Mouse (Mus musculus) limb, embryonic 14.5 days (tissue): ENCODE results near the gene Klf14. TPM values are rescaled to one million over a fixed set of nuclear protein-coding genes. Genes with fewer than 3 reads are reported as not detected.

Source experiments
- ATAC-seq: fragments of 200-750 bp; cut with Nextera tagmentation; 2 replicates; pipeline ENCODE4 v1.8.0; 2017; ENCODE audit warnings: low read depth, moderate number of reproducible peaks, moderate TSS enrichment; ENCODE audit not compliant: low FRiP score
- DNase-seq: peaks from one replicate; pipeline ENCODE4 v3.0.0-alpha.2; 2015; ENCODE audit warnings: low spot score
- H3K27ac ChIP-seq: fragments of 300-500 bp; sonication (generic); replicated peaks from 2 replicates; pipeline ENCODE4 v1.5.1; 2014; ENCODE audit warnings: low read depth, mild to moderate bottlenecking, low read length, moderate library complexity, mixed read lengths
- H3K27me3 ChIP-seq: fragments of 300-500 bp; sonication (generic); 2 replicates; pipeline ENCODE4 v1.6.1; 2014; ENCODE audit warnings: low read length, mixed read lengths; ENCODE audit not compliant: control insufficient read depth, insufficient read depth
- H3K36me3 ChIP-seq: fragments of 300-500 bp; sonication (generic); 2 replicates; pipeline ENCODE4 v1.6.1; 2014; ENCODE audit warnings: mild to moderate bottlenecking, low read length, moderate library complexity, mixed read lengths; ENCODE audit not compliant: control insufficient read depth, insufficient read depth
- H3K4me1 ChIP-seq: fragments of 300-500 bp; sonication (generic); 2 replicates; pipeline ENCODE4 v1.6.1; 2014; ENCODE audit warnings: antibody characterized with exemption, low read length, mixed read lengths; ENCODE audit not compliant: control insufficient read depth, insufficient read depth
- H3K4me2 ChIP-seq: fragments of 300-500 bp; sonication (generic); replicated peaks from 2 replicates; pipeline ENCODE4 v1.6.1; 2014; ENCODE audit warnings: low read depth, mild to moderate bottlenecking, low read length, moderate library complexity; ENCODE audit not compliant: severe bottlenecking
- H3K4me3 ChIP-seq: fragments of 300-500 bp; sonication (generic); replicated peaks from 2 replicates; pipeline ENCODE4 v1.5.1; 2014; ENCODE audit warnings: low read length
- H3K9ac ChIP-seq: fragments of 300-500 bp; sonication (generic); 2 replicates; pipeline ENCODE4 v1.6.1; 2014; ENCODE audit warnings: mild to moderate bottlenecking, low read depth, low read length, moderate library complexity; ENCODE audit not compliant: severe bottlenecking
- H3K9me3 ChIP-seq: fragments of 300-500 bp; sonication (generic); 2 replicates; pipeline ENCODE4 v1.6.1; 2016; ENCODE audit warnings: low read length; ENCODE audit not compliant: control insufficient read depth
- POLR2A ChIP-seq: fragments of 200-500 bp; IDR thresholded peaks from 2 replicates; pipeline ENCODE4 v1.8.0; 2012; ENCODE audit warnings: inconsistent platforms, mild to moderate bottlenecking, moderate library complexity, borderline replicate concordance; ENCODE audit not compliant: insufficient read depth, insufficient read length; ENCODE audit errors: extremely low read depth
- WGBS: fragments of 180-500 bp; shearing (Covaris S2); extraction: QIAGEN DNeasy Blood & Tissue Kit; methylation state at CpG from one replicate; pipeline ENCODE4 v1.1.7; 2014; 5-methylcytosine and 5-hydroxymethylcytosine counted together
- polyA plus RNA-seq, 2 experiments: library from polyadenylated mRNA; depleted of rRNA in 1 of 2; stranded (reverse) in 1 of 2; unstranded in 1 of 2; fragments of >200 nt; fragmentation: Nextera tagmentation in 1 of 2; extraction: Ambion mirVana in 1 of 2; gene quantifications; 2 replicates each; pipeline versions ENCODE4 v1.2.1 to v1.2.3; 2012 to 2014

Klf14 gene
- polyA plus RNA-seq, 2 experiments = 7.5 to 12.8 TPM

DNA sequence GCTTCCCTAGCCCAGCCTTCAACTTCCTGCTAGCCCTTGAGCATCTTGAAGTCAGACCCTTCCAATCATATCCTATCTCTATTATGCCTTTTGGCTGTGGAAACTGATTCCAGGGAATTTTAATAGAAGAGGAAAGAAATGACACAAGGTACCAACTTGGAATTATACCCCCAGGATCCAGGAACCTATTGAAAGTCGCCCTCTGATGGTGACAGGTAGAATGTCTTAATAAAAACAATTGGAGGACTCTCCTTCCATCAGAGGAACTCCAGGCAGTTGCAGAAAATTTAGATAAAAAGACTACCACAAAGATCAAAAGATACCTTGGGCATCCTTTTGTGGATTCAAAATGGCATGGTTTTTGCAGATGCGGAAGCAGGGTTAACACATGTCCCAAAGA is 36.1 kb downstream of the Klf14 start:
- Histone ChIP-seq H3K9me3 (no peaks in the 10 kb centered on the region), H3K4me3 (no peak overlapping the region), H3K4me1 (0 out of 2 replicates have a peak, but pooled peaks cover 5% of the 10 kb centered on the region), H3K4me2 (no peak overlapping the region), H3K27me3 (no peaks in the 10 kb centered on the region), H3K36me3 (no peaks in the 10 kb centered on the region), H3K27ac (no peak overlapping the region), H3K9ac (no peak overlapping the region)
- ATAC-seq (no peak), DNase-seq (peak; percentile 14)
- no peak for TF ChIP-seq POLR2A
- WGBS = 48% methylated on average over 2 of the region's 2 CpGs

DNA sequence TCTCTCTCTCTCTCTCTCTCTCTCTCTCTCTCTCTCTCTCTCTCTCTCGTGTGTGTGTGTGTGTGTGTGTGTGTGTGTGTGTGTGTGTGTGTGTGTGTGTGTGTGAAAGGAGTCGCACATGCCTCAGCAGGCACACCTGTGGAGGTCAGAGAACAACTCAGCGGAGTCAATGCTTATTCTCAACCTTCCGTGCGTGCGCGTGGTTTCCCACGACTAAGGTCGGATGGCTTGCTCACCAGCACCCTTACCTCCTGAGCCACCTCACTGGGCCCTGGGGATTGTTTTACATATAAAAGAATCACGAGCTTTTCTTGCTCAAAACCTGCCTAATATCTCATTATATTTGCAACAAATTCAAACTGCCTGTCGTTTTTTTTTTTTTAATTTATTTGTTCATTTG is 37.1 kb downstream of the Klf14 start:
- Histone ChIP-seq H3K4me3 (no peak overlapping the region), H3K9me3 (no peaks in the 10 kb centered on the region), H3K27me3 (no peaks in the 10 kb centered on the region), H3K9ac (no peak overlapping the region), H3K4me1 (0 out of 2 replicates have a peak, but pooled peaks cover 5% of the 10 kb centered on the region), H3K4me2 (no peak overlapping the region), H3K36me3 (no peaks in the 10 kb centered on the region), H3K27ac (no peak overlapping the region)
- 69% methylated on average over 11 of the region's 11 CpGs for WGBS
- ATAC-seq = no peak
- no peak for DNase-seq
- TF ChIP-seq POLR2A = no peak

DNA sequence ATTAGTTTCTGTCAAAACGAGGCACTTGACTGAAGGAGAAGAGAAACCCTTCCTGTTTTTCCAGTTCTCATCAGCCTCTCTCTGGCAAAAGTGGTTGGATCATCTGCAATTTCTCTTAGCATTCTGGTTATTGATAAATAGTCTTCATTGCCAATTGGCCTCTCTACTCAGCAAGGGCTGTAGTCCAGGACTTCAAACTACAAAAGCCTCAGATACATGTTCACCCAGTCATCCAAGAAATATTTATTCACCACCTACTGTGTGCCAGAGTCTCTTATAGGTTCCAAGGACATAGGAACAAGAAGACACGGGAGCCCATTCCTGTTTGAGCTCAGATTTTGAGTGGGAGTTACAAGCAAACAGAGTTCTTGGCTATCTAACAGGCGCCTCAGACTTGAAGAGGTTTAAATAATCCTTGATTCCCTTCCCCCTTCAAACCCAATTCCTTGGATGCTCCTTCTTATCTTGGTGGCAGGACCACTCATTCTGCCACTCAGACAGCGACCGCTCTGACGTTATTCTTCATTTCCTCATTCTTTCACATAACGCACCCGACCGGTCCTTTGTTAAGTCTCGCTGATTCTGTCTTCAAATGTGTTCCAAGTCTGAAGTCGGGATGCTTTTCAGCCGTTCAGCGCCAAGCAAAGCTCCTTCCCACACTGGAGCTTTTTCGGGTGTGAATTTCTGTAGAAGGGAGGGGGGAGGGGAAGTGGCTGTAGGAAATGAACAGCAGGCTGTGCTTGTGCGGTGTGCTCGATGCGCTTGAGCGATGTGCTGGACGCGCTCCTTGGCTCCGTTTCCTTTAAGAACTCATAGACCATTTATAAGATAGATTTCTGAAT is 37.8 kb downstream of the Klf14 start:
- WGBS = 54% methylated on average over 21 of the region's 21 CpGs
- Histone ChIP-seq H3K9ac (no peak overlapping the region), H3K36me3 (no peaks in the 10 kb centered on the region), H3K27me3 (no peaks in the 10 kb centered on the region), H3K4me3 (no peak overlapping the region), H3K4me1 (0 out of 2 replicates have a peak, but pooled peaks cover 5% of the 10 kb centered on the region), H3K4me2 (peak overlapping the region; percentile 21; the same call in 1 of the 2 replicates), H3K9me3 (no peaks in the 10 kb centered on the region), H3K27ac (peak overlapping the region; percentile 27; the same call in 1 of the 2 replicates)
- peak; percentile 50 for DNase-seq
- ATAC-seq = 0 out of 2 replicates have a peak, but pooled peaks have one; percentile 26
- no peak for TF ChIP-seq POLR2A

DNA sequence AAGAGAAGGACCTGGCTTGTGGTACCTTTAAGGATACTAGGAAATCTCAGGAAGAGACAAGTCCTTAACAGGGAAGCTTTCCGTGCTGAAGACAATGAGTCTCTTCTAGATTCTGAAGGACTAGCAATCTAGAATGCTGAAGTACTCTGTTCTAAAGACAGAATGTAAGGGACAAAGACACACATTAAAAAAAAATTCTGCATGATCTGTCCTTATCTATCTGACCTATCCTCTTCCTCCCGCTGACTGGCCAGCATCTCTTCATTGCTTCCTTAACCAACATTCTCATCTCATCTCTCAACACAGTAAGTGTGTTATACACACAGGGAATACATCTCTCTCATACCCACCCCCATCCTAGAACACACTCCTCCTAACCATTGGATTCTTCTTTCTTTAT is 43.4 kb downstream of the Klf14 start, which contains the start of gene Tsga13:
TSS of gene Tsga13 (minus strand) at position 101 of the 400 bp plus-strand sequence.
- no peak for TF ChIP-seq POLR2A
- Histone ChIP-seq H3K4me1 (no peaks in the 10 kb centered on the region), H3K9ac (no peak within 1 kb of the TSS), H3K36me3 (no peaks in the 10 kb centered on the region), H3K27me3 (no peaks in the 10 kb centered on the region), H3K27ac (no peak within 1 kb of the TSS), H3K4me2 (no peak within 1 kb of the TSS), H3K9me3 (no peaks in the 10 kb centered on the region), H3K4me3 (no peak within 1 kb of the TSS)
- 97% methylated on average over 2 of the region's 2 CpGs for WGBS
- ATAC-seq = no peak
- no peak for DNase-seq

DNA sequence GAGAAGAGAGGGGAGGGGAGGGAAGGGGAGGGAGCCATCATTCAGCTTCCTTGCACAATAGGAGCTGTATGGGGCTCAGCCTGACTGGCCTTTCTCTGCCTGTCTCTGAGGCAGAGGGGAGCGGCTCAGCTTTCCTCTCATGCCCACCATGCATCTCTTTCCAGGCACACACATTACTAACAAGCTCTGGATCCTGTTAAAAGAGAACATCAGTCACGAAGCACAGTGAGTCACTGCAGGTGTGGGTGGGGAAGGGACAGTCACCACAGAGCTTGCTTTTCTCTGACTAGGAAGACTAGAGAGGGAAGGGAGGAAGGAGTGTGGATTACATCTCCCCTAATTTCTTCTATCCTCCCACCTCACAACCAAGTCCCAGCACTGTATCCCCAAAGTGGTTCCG is 50.9 kb downstream of the Klf14 start:
- 56% methylated on average over 3 of the region's 3 CpGs for whole genome bisulfite sequencing
- ATAC-seq (no peak), DNase-seq (no peak)
- peaks cover 4% of the 10 kb centered on the region for H3K4me1 ChIP-seq
- no peak overlapping the region for H3K4me3 ChIP-seq
- H3K4me2 ChIP-seq = no peak overlapping the region
- H3K36me3 ChIP-seq = no peaks in the 10 kb centered on the region
- no peaks in the 10 kb centered on the region for H3K27me3 ChIP-seq
- H3K9me3 ChIP-seq = no peaks in the 10 kb centered on the region
- H3K9ac ChIP-seq = no peak overlapping the region
- H3K27ac ChIP-seq = no peak overlapping the region
- no peak for TF ChIP-seq POLR2A

Other genes starting within 250 kb of the Klf14 start
- 3,348 and 4,195 TPM in 2 replicates for gene Mest, start 235.5 kb downstream of the Klf14 start, polyA plus RNA-seq (2012; rRNA removed)
- gene Mest, start 235.5 kb downstream of the Klf14 start, polyA plus RNA-seq (2014; fragmentation: Nextera tagmentation; extraction: Ambion mirVana) = 2,178 and 2,321 TPM in 2 replicates
- gene Copg2, start 62.3 kb downstream of the Klf14 start, polyA plus RNA-seq (2012; rRNA removed) = 23.1 and 33.8 TPM in 2 replicates
- 29.8 and 31.5 TPM in 2 replicates for gene Copg2, start 62.3 kb downstream of the Klf14 start, polyA plus RNA-seq (2014; fragmentation: Nextera tagmentation; extraction: Ambion mirVana)
- gene Tsga13, start 43.5 kb downstream of the Klf14 start, polyA plus RNA-seq (2012; rRNA removed) = 0.31 and 0.42 TPM in 2 replicates
- 0.25 and 0.28 TPM in 2 replicates for gene Tsga13, start 43.5 kb downstream of the Klf14 start, polyA plus RNA-seq (2014; fragmentation: Nextera tagmentation; extraction: Ambion mirVana)